ENCODE assay signal across 16 mouse cellular contexts in the genomic region with DNA sequence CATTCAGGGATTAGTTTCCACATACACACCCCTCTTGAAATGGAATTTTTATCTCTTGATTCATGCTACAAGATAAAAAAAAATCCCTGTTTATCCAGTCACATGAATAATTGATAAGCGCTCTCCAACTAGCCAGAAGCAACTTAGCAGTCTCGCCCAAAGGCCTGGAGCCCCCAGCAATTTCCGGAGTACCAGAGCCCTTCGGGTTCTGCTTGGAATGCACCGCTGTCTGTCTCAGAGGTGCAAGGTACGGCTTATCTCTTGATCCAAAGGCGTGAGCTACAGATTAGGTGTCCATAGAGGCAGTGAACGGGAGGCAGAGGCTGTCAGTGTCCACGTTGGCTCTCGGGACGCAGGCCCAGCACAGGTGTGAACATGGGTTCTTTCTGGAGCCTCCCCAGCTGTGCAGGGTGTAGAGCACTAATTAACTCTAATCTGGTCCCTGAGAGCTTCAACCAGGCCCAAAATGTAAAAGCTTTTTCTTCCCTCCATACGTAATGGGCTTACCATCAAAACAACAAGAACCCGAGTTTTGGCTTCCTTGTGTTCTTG.
A peak's percentile ranks its signal among the peaks of the same experiment; 100 is the strongest.
DNase-seq lines count a peak whose midpoint lies in the region; ATAC-seq lines count a peak whose summit lies in the region.
"Had no signal": no experiment of that assay in that cellular context is flagged by ENCODE, and none has a peak within 500 bp of the region (broad histone marks: within the 10 kb centered on the region; RNA-seq: fewer than 3 reads in every experiment).

No protein-coding gene starts in this region.

- 47% methylated on average over 13 of the region's 13 CpGs for WGBS in heart, embryonic 10.5 days
- 75% methylated on average over 13 of the region's 13 CpGs for WGBS in hindbrain, embryonic 16.5 days

- H3K27ac ChIP-seq in heart, embryonic 10.5 days: no peak overlapping the region
- H3K27ac ChIP-seq in hindbrain, embryonic 16.5 days (ENCODE audit: low read depth, low read length): no peak overlapping the region
- H3K27ac ChIP-seq: gastrocnemius, adult 2 months; intestine, embryonic 15.5 days had no signal

- peaks cover 3% of the 10 kb centered on the region for H3K4me1 ChIP-seq in heart, embryonic 10.5 days
- no peaks in the 10 kb centered on the region for H3K4me1 ChIP-seq in hindbrain, embryonic 16.5 days (ENCODE audit: control insufficient read depth, insufficient read depth, low read depth, low read length)
- H3K4me1 ChIP-seq: megakaryocyte, embryonic 14.5 days had no signal

- no peaks in the 10 kb centered on the region for H3K9me3 ChIP-seq in heart, embryonic 10.5 days
- H3K9me3 ChIP-seq in hindbrain, embryonic 16.5 days (ENCODE audit: control insufficient read depth, low read length): no peaks in the 10 kb centered on the region
- H3K9me3 ChIP-seq: intestine, embryonic 15.5 days; megakaryocyte, embryonic 14.5 days had no signal

- no peaks in the 10 kb centered on the region for H3K36me3 ChIP-seq in heart, embryonic 10.5 days
- H3K36me3 ChIP-seq in hindbrain, embryonic 16.5 days (ENCODE audit: control insufficient read depth, insufficient read depth, low read length): no peaks in the 10 kb centered on the region
- H3K36me3 ChIP-seq: intestine, embryonic 15.5 days had no signal

- DNase-seq in heart, adult 11 months: peak; percentile 72
- DNase-seq in heart, embryonic 10.5 days (ENCODE audit: low spot score): no peak
- DNase-seq in thymus, postnatal 25 days: peak; percentile 20
- no peak for DNase-seq in thymus, adult 18-20 months
- DNase-seq in naive thymus-derived CD4-positive, alpha-beta T cell, adult 2 months (ENCODE audit: low read depth): peak; percentile 6
- DNase-seq in ovary, postnatal 36 days (ENCODE audit: low spot score): no peak
- DNase-seq: adrenal gland, adult 8-10 months; cerebellum, adult 11 months; gastrocnemius, adult 2 months; layer of hippocampus, postnatal 36 days; liver; right cerebral cortex, postnatal 25 days had no signal

- no peaks in the 10 kb centered on the region for H3K27me3 ChIP-seq in heart, embryonic 10.5 days (ENCODE audit: insufficient read depth, poor library complexity, severe bottlenecking)
- H3K27me3 ChIP-seq in hindbrain, embryonic 16.5 days (replicated peaks; ENCODE audit: control insufficient read depth, insufficient read depth, low read length): no peaks in the 10 kb centered on the region
- H3K27me3 ChIP-seq: intestine, embryonic 15.5 days; megakaryocyte, embryonic 14.5 days had no signal

- no peak overlapping the region for H3K4me3 ChIP-seq in heart, embryonic 10.5 days
- no peak overlapping the region for H3K4me3 ChIP-seq in hindbrain, embryonic 16.5 days (ENCODE audit: low read length)
- H3K4me3 ChIP-seq: gastrocnemius, adult 2 months; intestine, embryonic 15.5 days; megakaryocyte, embryonic 14.5 days had no signal

- no peak overlapping the region for H3K4me2 ChIP-seq in hindbrain, embryonic 16.5 days (ENCODE audit: low read length)
- H3K4me2 ChIP-seq: intestine, embryonic 15.5 days had no signal

- ATAC-seq in hindbrain, embryonic 16.5 days: no peak
- ATAC-seq: forebrain, embryonic 16.5 days; intestine, embryonic 15.5 days had no signal

- no peak overlapping the region for H3K9ac ChIP-seq in hindbrain, embryonic 16.5 days (ENCODE audit: low read depth, low read length)
- H3K9ac ChIP-seq: intestine, embryonic 15.5 days had no signal

Comparison
In these comparisons a context has a peak if more than half of its experiments do, and no peak if none do; other contexts are left out.
1. DNase-seq: peak in heart, adult 11 months (single experiment), thymus, postnatal 25 days (single experiment) and naive thymus-derived CD4-positive, alpha-beta T cell, adult 2 months (single experiment); none in heart, embryonic 10.5 days (single experiment), thymus, adult 18-20 months (0 of 2) and ovary, postnatal 36 days (single experiment).